Mouse (Mus musculus) ES-E14 (cell line): ENCODE measurements at regions not wholly inside any gene's neighbourhood (a gene's known extent, or its start where the extent isn't known, plus 50 kb on each side); places are given as distances from the start of the nearest gene placed in this dataset.

Source experiments
- HCFC1 ChIP-seq: IDR thresholded peaks from 2 replicates; pipeline ENCODE4 v1.6.1; 2012; ENCODE audit warnings: low read length, inconsistent platforms, borderline replicate concordance; ENCODE audit not compliant: insufficient read depth
- MAFK ChIP-seq: IDR thresholded peaks from 2 replicates; pipeline ENCODE4 v1.6.1; 2014; ENCODE audit warnings: mild to moderate bottlenecking, low read depth, low read length, inconsistent platforms; ENCODE audit not compliant: insufficient read depth
- ZC3H11A ChIP-seq: IDR thresholded peaks from 2 replicates; pipeline ENCODE4 v1.6.1; 2012; ENCODE audit warnings: low read depth, mild to moderate bottlenecking, inconsistent platforms, low read length, borderline replicate concordance
- ZNF384 ChIP-seq: IDR thresholded peaks from 2 replicates; pipeline ENCODE4 v1.6.1; 2012; ENCODE audit warnings: low read depth, low read length, inconsistent platforms

- TF ChIP-seq MAFK (no peak), ZC3H11A (no peak), HCFC1 (no peak), ZNF384 (no peak)
These were observed 89.7 kb upstream of the Pde3a start for GRCm38 (mm10) chr6:141159326-141159725.
